8 mouse cellular contexts compared by ENCODE assay signal in the genomic region with DNA sequence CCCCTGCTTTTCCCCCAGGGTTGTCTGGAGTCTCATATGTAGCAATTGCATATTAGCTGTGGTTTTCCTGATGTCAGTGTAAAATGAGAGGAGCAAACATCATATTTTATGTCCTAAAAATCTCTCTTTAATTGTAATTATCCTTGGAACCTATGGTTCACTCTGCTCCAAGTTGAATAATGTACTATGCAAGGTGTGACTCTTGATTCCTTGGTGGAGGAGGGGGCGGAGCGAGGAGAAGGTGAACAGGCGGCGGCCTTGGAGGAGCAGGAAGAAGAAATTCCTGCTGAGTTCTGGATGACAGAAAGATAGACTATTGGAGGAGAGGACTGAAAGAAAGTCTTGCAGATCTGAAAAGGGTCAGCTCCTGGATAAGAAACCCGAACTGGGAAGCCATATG.
DNase-seq lines count a peak whose midpoint lies in the region; ATAC-seq and TF ChIP-seq lines count a peak whose summit lies in the region.
"Not testable (repeated sequence)": the region's sequence is repeated elsewhere in the genome, so short reads cannot be mapped to it uniquely, and the experiment has no call there.

No protein-coding gene starts in this region.

- not testable (repeated sequence) for H3K27me3 ChIP-seq in ES-Bruce4 (ENCODE audit: control insufficient read depth, insufficient read depth, low read length, poor library complexity, severe bottlenecking); heart, embryonic 11.5 days (ENCODE audit: control insufficient read depth, insufficient read depth, low read length); hindbrain, embryonic 16.5 days (replicated peaks; ENCODE audit: control insufficient read depth, insufficient read depth, low read length); limb, embryonic 10.5 days (ENCODE audit: low read depth, poor library complexity, severe bottlenecking); lung, embryonic 14.5 days (ENCODE audit: insufficient read depth, low read length); midbrain, embryonic 15.5 days (replicated peaks); stomach, embryonic 15.5 days (replicated peaks)

- not testable (repeated sequence) for H3K4me1 ChIP-seq in ES-Bruce4 (ENCODE audit: control insufficient read depth, insufficient read depth, low read length); embryonic fibroblast, embryonic 13.5 days (ENCODE audit: control insufficient read depth, insufficient read depth, low read length); heart, embryonic 11.5 days (ENCODE audit: control insufficient read depth, insufficient read depth, low read length); hindbrain, embryonic 16.5 days (ENCODE audit: control insufficient read depth, insufficient read depth, low read depth, low read length); limb, embryonic 10.5 days; lung, embryonic 14.5 days (ENCODE audit: insufficient read depth); midbrain, embryonic 15.5 days; stomach, embryonic 15.5 days

- not testable (repeated sequence) for H3K9me3 ChIP-seq in ES-Bruce4 (replicated peaks; ENCODE audit: control insufficient read depth, insufficient read depth, low read length, poor library complexity, severe bottlenecking); heart, embryonic 11.5 days (replicated peaks; ENCODE audit: control insufficient read depth, low read length); hindbrain, embryonic 16.5 days (ENCODE audit: control insufficient read depth, low read length); limb, embryonic 10.5 days (replicated peaks); lung, embryonic 14.5 days (ENCODE audit: low read depth, low read length); midbrain, embryonic 15.5 days; stomach, embryonic 15.5 days

- TF ChIP-seq POLR2A in ES-Bruce4 (IDR thresholded peaks at IDR 0.05; ENCODE audit: insufficient read depth, low read length); embryonic fibroblast, embryonic 13.5 days (IDR thresholded peaks at IDR 0.05; ENCODE audit: low read depth, low read length): not testable (repeated sequence)

- H3K4me3 ChIP-seq in ES-Bruce4 (ENCODE audit: low read depth, low read length), result peak overlapping the region; percentile 40
- H3K4me3 ChIP-seq in embryonic fibroblast, embryonic 13.5 days (ENCODE audit: insufficient read depth, low read length), result peak overlapping the region; percentile 30; the same call in 1 of the 2 replicates
- H3K4me3 ChIP-seq in heart, embryonic 11.5 days (ENCODE audit: low read depth, low read length), result peak overlapping the region; percentile 57
- H3K4me3 ChIP-seq in hindbrain, embryonic 16.5 days (ENCODE audit: low read length), result peak overlapping the region; percentile 57
- H3K4me3 ChIP-seq in limb, embryonic 10.5 days, result peak overlapping the region; percentile 58
- peak overlapping the region; percentile 52 for H3K4me3 ChIP-seq in lung, embryonic 14.5 days (ENCODE audit: low read depth, low read length)
- H3K4me3 ChIP-seq in midbrain, embryonic 15.5 days, result peak overlapping the region; percentile 64
- H3K4me3 ChIP-seq in stomach, embryonic 15.5 days (replicated peaks), result peak overlapping the region; percentile 68

- not testable (repeated sequence) for TF ChIP-seq CTCF in ES-Bruce4 (IDR thresholded peaks at IDR 0.05; ENCODE audit: low read depth, low read length); embryonic fibroblast, embryonic 13.5 days (IDR thresholded peaks at IDR 0.05; ENCODE audit: borderline replicate concordance, insufficient read depth, low read length); lung, embryonic 14.5 days (IDR thresholded peaks at IDR 0.05; ENCODE audit: low read depth)

- WGBS in heart, embryonic 11.5 days (ENCODE audit: insufficient replicate concordance), result 25% methylated on average over 5 of the region's 5 CpGs
- 20% methylated on average over 5 of the region's 5 CpGs for WGBS in hindbrain, embryonic 16.5 days
- WGBS in limb, embryonic 10.5 days, result 24% methylated on average over 5 of the region's 5 CpGs
- 30% methylated on average over 5 of the region's 5 CpGs for WGBS in lung, embryonic 14.5 days
- WGBS in midbrain, embryonic 15.5 days, result 25% methylated on average over 5 of the region's 5 CpGs
- WGBS in stomach, embryonic 15.5 days, result 23% methylated on average over 5 of the region's 5 CpGs

- H3K36me3 ChIP-seq in ES-Bruce4 (ENCODE audit: control insufficient read depth, insufficient read depth, low read length, poor library complexity, severe bottlenecking); heart, embryonic 11.5 days (ENCODE audit: control insufficient read depth, insufficient read depth, low read length); hindbrain, embryonic 16.5 days (ENCODE audit: control insufficient read depth, insufficient read depth, low read length); limb, embryonic 10.5 days; lung, embryonic 14.5 days (ENCODE audit: insufficient read depth); midbrain, embryonic 15.5 days (replicated peaks); stomach, embryonic 15.5 days: not testable (repeated sequence)

- H3K9ac ChIP-seq in ES-Bruce4 (ENCODE audit: low read depth, poor library complexity, severe bottlenecking); hindbrain, embryonic 16.5 days (ENCODE audit: low read depth, low read length); lung, embryonic 14.5 days; stomach, embryonic 15.5 days: not testable (repeated sequence)
- H3K9ac ChIP-seq in heart, embryonic 11.5 days (ENCODE audit: low read depth, low read length), result peak overlapping the region; percentile 43; the same call in 1 of the 2 replicates
- peak overlapping the region; percentile 63; the same call in 1 of the 2 replicates for H3K9ac ChIP-seq in midbrain, embryonic 15.5 days

- not testable (repeated sequence) for DNase-seq in limb, embryonic 10.5 days (ENCODE audit: low spot score); lung, embryonic 14.5 days

- H3K4me2 ChIP-seq in heart, embryonic 11.5 days, result peak overlapping the region; percentile 58
- H3K4me2 ChIP-seq in hindbrain, embryonic 16.5 days (ENCODE audit: low read length), result peak overlapping the region; percentile 56
- H3K4me2 ChIP-seq in lung, embryonic 14.5 days, result peak overlapping the region; percentile 56
- peak overlapping the region; percentile 58 for H3K4me2 ChIP-seq in midbrain, embryonic 15.5 days
- H3K4me2 ChIP-seq in stomach, embryonic 15.5 days, result peak overlapping the region; percentile 52

- TF ChIP-seq EP300 in ES-Bruce4 (IDR thresholded peaks at IDR 0.05; ENCODE audit: insufficient read depth, low read depth, low read length), result not testable (repeated sequence)

- ATAC-seq in heart, embryonic 11.5 days (replicated peaks; ENCODE audit: insufficient number of reproducible peaks, low FRiP score, low TSS enrichment); hindbrain, embryonic 16.5 days; lung, embryonic 14.5 days (ENCODE audit: insufficient read depth); midbrain, embryonic 15.5 days (replicated peaks); stomach, embryonic 15.5 days (ENCODE audit: insufficient read depth, low FRiP score, low read depth): not testable (repeated sequence)

- not testable (repeated sequence) for H3K27ac ChIP-seq in ES-Bruce4 (ENCODE audit: insufficient read depth, low read length); embryonic fibroblast, embryonic 13.5 days (ENCODE audit: insufficient read depth, low read length); heart, embryonic 11.5 days (ENCODE audit: low read depth, low read length); hindbrain, embryonic 16.5 days (ENCODE audit: low read depth, low read length); lung, embryonic 14.5 days (ENCODE audit: low read depth); midbrain, embryonic 15.5 days; stomach, embryonic 15.5 days
- H3K27ac ChIP-seq in limb, embryonic 10.5 days, result peak overlapping the region; percentile 82; the same call in 1 of the 2 replicates
